8 mouse cellular contexts compared by ENCODE assay signal in genomic region chr11:119083724-119084445, GRCm38 (mm10). TPM values are rescaled to one million over a fixed set of nuclear protein-coding genes. Genes with fewer than 3 reads are reported as not detected.
A peak's percentile ranks its signal among the peaks of the same experiment; 100 is the strongest.
DNase-seq lines count a peak whose midpoint lies in the region; ATAC-seq and TF ChIP-seq lines count a peak whose summit lies in the region.

No protein-coding gene starts in this region.

- no peaks in the 10 kb centered on the region for H3K36me3 ChIP-seq in heart, adult 2 months (ENCODE audit: control insufficient read depth, insufficient read depth, low read length)
- H3K36me3 ChIP-seq in liver, embryonic 12.5 days: peaks cover 19% of the 10 kb centered on the region
- peaks cover 19% of the 10 kb centered on the region for H3K36me3 ChIP-seq in midbrain, postnatal 0 days (ENCODE audit: insufficient read depth, low read length)

- peak; percentile 22 to 48 for DNase-seq in right cerebral cortex, adult 2 months (ENCODE audit: low spot score in 2 of 2)
- no peak for DNase-seq in right cerebral cortex, postnatal 25 days
- peak; percentile 66 for DNase-seq in cerebellum, adult 9-10 months
- DNase-seq in heart, adult 2 months: peak; percentile 68 to 72
- peak; percentile 70 for DNase-seq in kidney, adult 18-20 months
- no peak for DNase-seq in midbrain, postnatal 0 days (ENCODE audit: low spot score)
- peak; percentile 84 for DNase-seq in thymus, postnatal 25 days

- peaks cover 10% of the 10 kb centered on the region for H3K4me1 ChIP-seq in heart, adult 2 months (ENCODE audit: control insufficient read depth, insufficient read depth, low read length)
- H3K4me1 ChIP-seq in liver, embryonic 12.5 days: peaks cover 75% of the 10 kb centered on the region
- H3K4me1 ChIP-seq in midbrain, postnatal 0 days (ENCODE audit: insufficient read depth, low read length): peaks cover 40% of the 10 kb centered on the region

- H3K79me2 ChIP-seq in heart, adult 2 months (replicated peaks; ENCODE audit: control insufficient read depth, insufficient read depth, low read length): no peaks in the 10 kb centered on the region; the same call in 1 of the 2 replicates

- H3K9me3 ChIP-seq in liver, embryonic 12.5 days (replicated peaks): no peaks in the 10 kb centered on the region
- H3K9me3 ChIP-seq in midbrain, postnatal 0 days (ENCODE audit: low read length): no peaks in the 10 kb centered on the region

- peak overlapping the region; percentile 88 for H3K4me2 ChIP-seq in liver, embryonic 12.5 days
- H3K4me2 ChIP-seq in midbrain, postnatal 0 days (ENCODE audit: low read depth, low read length, poor library complexity, severe bottlenecking): peak overlapping the region; percentile 98

- TF ChIP-seq EP300 in heart, adult 2 months (IDR thresholded peaks at IDR 0.05; ENCODE audit: insufficient read depth, low read depth, low read length): no peak

- TF ChIP-seq POLR2A in heart, adult 2 months (IDR thresholded peaks at IDR 0.05; ENCODE audit: insufficient read depth, low read depth, low read length): no peak

- 21% methylated on average over 28 of the region's 28 CpGs for WGBS in heart, adult 2 months
- 4% methylated on average over 28 of the region's 28 CpGs for WGBS in liver, embryonic 12.5 days (ENCODE audit: insufficient replicate concordance)
- 2% methylated on average over 28 of the region's 28 CpGs for WGBS in midbrain, postnatal 0 days

- H3K27me3 ChIP-seq in heart, adult 2 months (ENCODE audit: control insufficient read depth, insufficient read depth, low read length): peaks cover 3% of the 10 kb centered on the region
- H3K27me3 ChIP-seq in liver, embryonic 12.5 days (replicated peaks): peaks cover 97% of the 10 kb centered on the region
- peaks cover 8% of the 10 kb centered on the region; the same call in 1 of the 2 replicates for H3K27me3 ChIP-seq in midbrain, postnatal 0 days (ENCODE audit: insufficient read depth, low read length)

- H3K9ac ChIP-seq in heart, adult 2 months (ENCODE audit: low read depth, low read length): peak overlapping the region; percentile 49
- H3K9ac ChIP-seq in liver, embryonic 12.5 days: peak overlapping the region; percentile 75
- peak overlapping the region; percentile 92 for H3K9ac ChIP-seq in midbrain, postnatal 0 days (replicated peaks; ENCODE audit: low read length, poor library complexity, severe bottlenecking)

- intact Hi-C loops in heart, adult 2 months (cut with DNase I): loop anchor here (2.0 kb wide), 1 partner anchor 41 kb away; no protein-coding TSS in a partner anchor

- H3K4me3 ChIP-seq in heart, adult 2 months: peak overlapping the region; percentile 50
- H3K4me3 ChIP-seq in liver, embryonic 12.5 days: peak overlapping the region; percentile 70
- H3K4me3 ChIP-seq in midbrain, postnatal 0 days (ENCODE audit: low read depth, low read length): peak overlapping the region; percentile 93

- ATAC-seq in liver, embryonic 12.5 days: no peak
- no peak for ATAC-seq in midbrain, postnatal 0 days (ENCODE audit: low FRiP score)

- H3K27ac ChIP-seq in heart, adult 2 months: peak overlapping the region; percentile 84
- no peak overlapping the region for H3K27ac ChIP-seq in liver, embryonic 12.5 days
- peak overlapping the region; percentile 98 for H3K27ac ChIP-seq in midbrain, postnatal 0 days (ENCODE audit: low read depth, low read length)

- no peak for TF ChIP-seq CTCF in heart, adult 2 months (IDR thresholded peaks at IDR 0.05)
- peak; percentile 38 for TF ChIP-seq CTCF in midbrain, postnatal 0 days (IDR thresholded peaks at IDR 0.05)

RNA-seq across cellular contexts. Expression of gene Cbx4, which starts 2.1 kb away (rescaled TPM):
- 10 to 100 TPM in 1 of 2 experiments, 1 to 10 TPM in 1; 8.1 to 12.3 TPM for total RNA-seq in heart, adult 2 months (2021)
- polyA plus RNA-seq in heart, adult 2 months (2012; rRNA removed): 4.7 and 5.4 TPM in 2 replicates
- polyA plus RNA-seq in liver, embryonic 12.5 days (2016; fragmentation: Nextera tagmentation; extraction: Ambion mirVana): 3.2 and 3.3 TPM in 2 replicates
- 48.6 and 53.4 TPM in 2 replicates for total RNA-seq in midbrain, postnatal 0 days (2014; rRNA removed)
- polyA plus RNA-seq in midbrain, postnatal 0 days (2015; fragmentation: Nextera tagmentation; extraction: Ambion mirVana): 30.5 TPM in 2 replicates

RNA-seq across cellular contexts. Expression of gene Cbx8, which starts 43.1 kb away (rescaled TPM):
- 1 to 10 TPM; 4.0 to 5.3 TPM for total RNA-seq in heart, adult 2 months (2021)
- 2.0 and 2.7 TPM in 2 replicates for polyA plus RNA-seq in heart, adult 2 months (2012; rRNA removed)
- polyA plus RNA-seq in liver, embryonic 12.5 days (2016; fragmentation: Nextera tagmentation; extraction: Ambion mirVana): 2.5 and 3.3 TPM in 2 replicates
- total RNA-seq in midbrain, postnatal 0 days (2014; rRNA removed): 14.9 and 15.5 TPM in 2 replicates
- polyA plus RNA-seq in midbrain, postnatal 0 days (2015; fragmentation: Nextera tagmentation; extraction: Ambion mirVana): 6.8 and 7.6 TPM in 2 replicates

Comparison
In these comparisons a context has a peak if more than half of its experiments do, and no peak if none do; other contexts are left out.
1. DNase-seq: peak in right cerebral cortex, adult 2 months (2 of 2), cerebellum, adult 9-10 months (single experiment), heart, adult 2 months (2 of 2), kidney, adult 18-20 months (single experiment) and thymus, postnatal 25 days (single experiment); none in right cerebral cortex, postnatal 25 days (single experiment) and midbrain, postnatal 0 days (single experiment).
2. Peak in every context shown above with its lines, with median percentiles within 50 percentile points of each other: H3K4me3 ChIP-seq and H3K9ac ChIP-seq.